Mouse (Mus musculus) liver, embryonic 14.5 days (tissue): ENCODE results near the gene Qrich1. TPM values are rescaled to one million over a fixed set of nuclear protein-coding genes. Genes with fewer than 3 reads are reported as not detected.

Source experiments
- ATAC-seq: fragments of 200-750 bp; cut with Nextera tagmentation; 2 replicates; pipeline ENCODE4 v1.8.0; 2017; ENCODE audit warnings: moderate number of reproducible peaks, mild to moderate bottlenecking, moderate library complexity; ENCODE audit not compliant: insufficient read depth
- DNase-seq, 3 experiments: peaks; one replicate each; pipeline ENCODE4 v3.0.0-alpha.2; 2012 to 2013; ENCODE audit warnings: low read depth in 3 of 3, low spot score in 3 of 3
- H3K27ac ChIP-seq: fragments of 300-500 bp; sonication (generic); 2 replicates; pipeline ENCODE4 v1.5.1; 2014; ENCODE audit warnings: moderate library complexity, mild to moderate bottlenecking, control low read depth, inconsistent platforms
- H3K27me3 ChIP-seq: fragments of 300-500 bp; sonication (generic); 2 replicates; pipeline ENCODE4 v1.6.1; 2014; ENCODE audit warnings: mild to moderate bottlenecking, low read length, moderate library complexity; ENCODE audit not compliant: control insufficient read depth, insufficient read depth
- H3K36me3 ChIP-seq: fragments of 300-500 bp; sonication (generic); replicated peaks from 2 replicates; pipeline ENCODE4 v1.6.1; 2014; ENCODE audit warnings: low read depth; ENCODE audit not compliant: control insufficient read depth, insufficient read depth
- H3K4me1 ChIP-seq, 2 experiments: fragments of 200-500 bp in 1 of 2; fragments of 300-500 bp in 1 of 2; sonication (generic) in 1 of 2; replicated peaks; 2 replicates each; pipeline ENCODE4 v1.6.1; 2012 to 2014; ENCODE audit warnings: antibody characterized with exemption in 1 of 2, inconsistent platforms in 1 of 2, low read length in 1 of 2; ENCODE audit not compliant: control insufficient read depth in 2 of 2, insufficient read depth in 2 of 2
- H3K4me2 ChIP-seq: fragments of 300-500 bp; sonication (generic); 2 replicates; pipeline ENCODE4 v1.6.1; 2014; ENCODE audit warnings: low read depth, mild to moderate bottlenecking, control low read depth, moderate library complexity
- H3K4me3 ChIP-seq, 2 experiments: fragments of 200-500 bp in 1 of 2; fragments of 300-500 bp in 1 of 2; sonication (generic) in 1 of 2; 2 replicates each; pipeline ENCODE4 v1.5.1; 2012 to 2014; ENCODE audit warnings: low read depth in 2 of 2, low read length in 2 of 2, mild to moderate bottlenecking in 2 of 2, control low read depth in 1 of 2, inconsistent platforms in 1 of 2, moderate library complexity in 1 of 2; ENCODE audit not compliant: insufficient read depth in 1 of 2
- H3K9ac ChIP-seq: fragments of 300-500 bp; sonication (generic); replicated peaks from 2 replicates; pipeline ENCODE4 v1.6.1; 2014; ENCODE audit warnings: mild to moderate bottlenecking, control low read depth, moderate library complexity
- H3K9me3 ChIP-seq: fragments of 300-500 bp; sonication (generic); 2 replicates; pipeline ENCODE4 v1.6.1; 2016; ENCODE audit warnings: low read length, mixed read lengths; ENCODE audit not compliant: control insufficient read depth
- CTCF ChIP-seq: IDR thresholded peaks from 2 replicates; pipeline ENCODE4 v1.5.1; 2016; ENCODE audit warnings: antibody characterized with exemption, low read depth, control low read depth
- EP300 ChIP-seq: IDR thresholded peaks from 2 replicates; pipeline ENCODE4 v1.6.1; 2016; ENCODE audit warnings: antibody characterized with exemption, low read depth
- WGBS: fragments of 180-500 bp; shearing (Covaris S2); extraction: QIAGEN DNeasy Blood & Tissue Kit; methylation state at CpG from one replicate; pipeline ENCODE4 v1.1.7; 2014; ENCODE audit not compliant: insufficient replicate concordance; 5-methylcytosine and 5-hydroxymethylcytosine counted together
- polyA plus RNA-seq, 2 experiments: library from polyadenylated mRNA; depleted of rRNA in 1 of 2; stranded (reverse) in 1 of 2; unstranded in 1 of 2; fragments of >200 nt; fragmentation: Nextera tagmentation in 1 of 2; extraction: Ambion mirVana in 1 of 2; gene quantifications; 2 replicates each; pipeline versions ENCODE4 v1.2.1 to v1.2.3; 2012 to 2014

Gene Qrich1
- polyA plus RNA-seq, 2 experiments, result 39.8 to 40.6 TPM

DNA sequence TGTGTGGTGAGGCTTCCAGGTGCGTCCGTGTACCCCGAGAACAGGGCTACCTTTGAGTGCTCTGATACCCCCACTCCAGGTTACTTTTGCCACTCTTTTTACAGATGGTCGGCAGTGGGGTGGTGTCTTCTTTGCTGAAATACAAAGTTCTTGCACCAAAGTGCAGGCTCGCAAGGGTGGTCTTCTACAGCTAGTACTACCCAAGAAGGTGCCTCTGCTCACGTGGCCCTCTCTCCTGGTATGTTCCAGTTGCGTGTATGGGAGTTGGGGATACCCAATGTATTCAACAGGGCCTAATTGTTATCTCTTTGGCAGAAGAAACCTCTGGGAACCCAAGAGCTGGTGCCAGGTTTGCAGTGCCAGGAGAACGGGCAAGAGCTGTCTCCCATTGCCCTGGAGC, 23.4 kb upstream of the Qrich1 start:
- Histone ChIP-seq H3K4me1 (peaks cover 7 to 8% of the 10 kb centered on the region in 2 experiments), H3K27me3 (no peaks in the 10 kb centered on the region), H3K36me3 (peaks cover 57% of the 10 kb centered on the region), H3K9ac (no peak overlapping the region), H3K4me2 (no peak overlapping the region), H3K9me3 (no peaks in the 10 kb centered on the region), H3K27ac (no peak overlapping the region), H3K4me3 (no peak overlapping the region)
- DNase-seq, result no peak
- TF ChIP-seq EP300 (no peak), CTCF (no peak)
- no peak for ATAC-seq
- 90% methylated on average over 8 of the region's 8 CpGs for WGBS

DNA sequence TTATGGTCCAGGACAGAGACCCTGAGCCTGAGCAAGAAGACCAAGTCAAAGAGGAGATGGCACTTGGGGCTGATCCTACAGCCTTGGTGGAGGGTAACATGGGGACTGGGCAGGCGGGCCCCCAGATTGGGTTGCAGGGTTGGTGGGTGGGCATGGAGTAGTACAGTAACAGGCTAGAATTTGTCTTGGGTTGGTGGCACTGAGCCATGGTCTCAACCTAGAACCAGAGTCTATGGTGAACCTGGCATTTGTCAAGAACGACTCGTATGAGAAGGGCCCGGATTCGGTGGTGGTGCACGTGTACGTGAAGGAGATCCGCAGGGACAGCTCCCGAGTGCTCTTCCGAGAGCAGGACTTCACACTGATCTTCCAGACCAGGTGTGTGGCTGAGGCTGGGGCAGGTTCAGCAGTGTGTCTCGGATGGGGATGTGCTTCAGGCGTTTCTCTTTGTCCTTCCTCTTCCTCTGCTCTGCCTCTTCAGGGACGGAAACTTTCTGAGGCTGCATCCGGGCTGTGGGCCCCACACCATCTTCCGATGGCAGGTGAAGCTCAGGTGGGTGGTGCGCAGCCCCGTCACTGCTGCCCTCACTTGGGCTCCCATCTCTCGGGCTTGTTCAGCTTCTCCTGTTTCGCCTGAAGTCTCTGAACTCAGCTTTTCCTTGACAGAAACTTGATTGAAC, 22.3 kb upstream of the Qrich1 start:
- Histone ChIP-seq H3K9ac (no peak overlapping the region), H3K4me1 (peaks cover 7 to 8% of the 10 kb centered on the region in 2 experiments), H3K36me3 (peaks cover 68% of the 10 kb centered on the region), H3K4me3 (no peak overlapping the region), H3K9me3 (no peaks in the 10 kb centered on the region), H3K27ac (no peak overlapping the region), H3K27me3 (no peaks in the 10 kb centered on the region), H3K4me2 (no peak overlapping the region)
- no peak for ATAC-seq
- TF ChIP-seq EP300, result no peak
- no peak for TF ChIP-seq CTCF
- 90% methylated on average over 19 of the region's 19 CpGs for WGBS
- no peak for DNase-seq

DNA sequence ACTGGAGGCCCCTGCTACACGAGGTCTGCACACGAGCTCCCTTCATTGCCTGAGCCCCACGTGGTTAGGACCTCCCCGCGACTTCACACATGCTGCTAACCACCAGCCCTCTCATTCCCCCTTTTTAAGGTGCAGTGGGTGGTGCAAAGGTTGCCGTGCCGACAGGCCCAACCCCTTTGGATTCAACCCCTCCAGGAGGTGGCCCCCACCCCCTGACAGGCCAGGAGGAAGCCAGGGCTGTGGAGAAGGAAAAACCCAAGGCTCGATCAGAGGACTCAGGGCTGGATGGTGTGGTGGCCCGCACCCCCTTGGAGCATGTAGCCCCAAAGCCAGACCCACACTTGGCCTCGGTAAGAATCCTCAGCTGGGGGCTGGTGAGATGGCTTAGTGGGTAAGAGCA, 21.7 kb upstream of the Qrich1 start:
- Histone ChIP-seq H3K9ac (no peak overlapping the region), H3K27me3 (no peaks in the 10 kb centered on the region), H3K9me3 (no peaks in the 10 kb centered on the region), H3K4me2 (no peak overlapping the region), H3K36me3 (peaks cover 74% of the 10 kb centered on the region), H3K27ac (no peak overlapping the region), H3K4me3 (no peak overlapping the region), H3K4me1 (peaks cover 7 to 8% of the 10 kb centered on the region in 2 experiments)
- 74% methylated on average over 10 of the region's 10 CpGs for WGBS
- no peak for ATAC-seq
- TF ChIP-seq EP300 (no peak), CTCF (no peak)
- DNase-seq, result no peak

DNA sequence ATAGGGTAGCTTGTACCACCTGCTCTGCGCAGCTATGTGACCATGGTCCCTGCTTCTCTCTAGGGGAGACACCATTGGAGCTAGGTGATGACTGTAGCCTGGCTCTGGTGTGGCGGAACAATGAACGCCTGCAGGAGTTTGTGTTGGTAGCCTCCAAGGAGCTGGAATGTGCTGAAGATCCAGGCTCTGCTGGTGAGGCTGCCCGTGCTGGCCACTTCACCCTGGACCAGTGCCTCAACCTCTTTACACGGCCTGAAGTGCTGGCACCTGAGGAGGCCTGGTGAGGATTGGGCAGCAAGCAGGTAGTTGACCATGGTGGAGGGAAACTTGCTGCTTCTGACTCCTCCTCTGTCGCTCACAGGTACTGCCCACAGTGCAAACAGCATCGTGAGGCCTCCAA, 17.4 kb upstream of the Qrich1 start:
- WGBS, result 79% methylated on average over 7 of the region's 7 CpGs
- TF ChIP-seq EP300 (no peak), CTCF (no peak)

DNA sequence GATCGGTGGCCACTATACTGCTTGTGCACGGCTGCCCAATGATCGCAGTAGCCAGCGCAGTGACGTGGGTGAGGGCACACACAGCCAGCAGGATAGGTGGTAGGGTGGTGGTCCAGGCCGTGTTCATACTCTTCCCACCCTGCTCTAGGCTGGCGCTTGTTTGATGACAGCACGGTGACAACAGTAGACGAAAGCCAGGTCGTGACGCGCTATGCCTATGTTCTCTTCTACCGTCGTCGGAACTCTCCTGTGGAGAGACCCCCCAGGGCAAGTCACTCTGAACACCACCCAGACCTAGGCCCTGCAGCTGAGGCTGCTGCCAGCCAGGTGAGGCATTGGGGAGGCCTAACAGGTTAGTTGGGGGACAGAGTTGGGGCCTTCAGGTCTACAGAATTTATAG, 16.7 kb upstream of the Qrich1 start:
- no peak for DNase-seq
- no peak overlapping the region for H3K27ac ChIP-seq
- no peak overlapping the region for H3K4me3 ChIP-seq
- H3K9me3 ChIP-seq, result no peaks in the 10 kb centered on the region
- no peaks in the 10 kb centered on the region for H3K4me1 ChIP-seq
- no peak overlapping the region for H3K9ac ChIP-seq
- no peaks in the 10 kb centered on the region for H3K27me3 ChIP-seq
- 91% methylated on average over 15 of the region's 15 CpGs for WGBS
- H3K4me2 ChIP-seq, result no peak overlapping the region
- ATAC-seq, result no peak
- peaks cover 67% of the 10 kb centered on the region for H3K36me3 ChIP-seq
- TF ChIP-seq CTCF (no peak), EP300 (no peak)

More for the DNA sequence above, 17.4 kb upstream of the Qrich1 start:
- DNase-seq (no peak), ATAC-seq (no peak)
- H3K4me1 ChIP-seq, result no peaks in the 10 kb centered on the region
- H3K9me3 ChIP-seq, result no peaks in the 10 kb centered on the region
- no peaks in the 10 kb centered on the region for H3K27me3 ChIP-seq
- H3K4me2 ChIP-seq, result no peak overlapping the region
- H3K4me3 ChIP-seq, result no peak overlapping the region
- H3K27ac ChIP-seq, result no peak overlapping the region
- peaks cover 74% of the 10 kb centered on the region for H3K36me3 ChIP-seq
- H3K9ac ChIP-seq, result no peak overlapping the region
